Mouse (Mus musculus) midbrain, embryonic 10.5 days (tissue): ENCODE measurements at regions not wholly inside any gene's neighbourhood (a gene's known extent, or its start where the extent isn't known, plus 50 kb on each side); places are given as distances from the start of the nearest gene placed in this dataset.

ENCODE experiments used
- DNase-seq: peaks from one replicate; pipeline ENCODE4 v3.0.0-alpha.2; 2017; ENCODE audit warnings: low spot score
- H3K27ac ChIP-seq: fragments of 300-500 bp; sonication (generic); replicated peaks from 2 replicates; pipeline ENCODE4 v1.5.1; 2016; ENCODE audit warnings: mild to moderate bottlenecking
- H3K27me3 ChIP-seq: fragments of 300-500 bp; sonication (generic); 2 replicates; pipeline ENCODE4 v1.6.1; 2016; ENCODE audit warnings: low read depth, mild to moderate bottlenecking; ENCODE audit not compliant: poor library complexity, severe bottlenecking
- H3K36me3 ChIP-seq: fragments of 300-500 bp; sonication (generic); 2 replicates; pipeline ENCODE4 v1.6.1; 2016; ENCODE audit warnings: mild to moderate bottlenecking, moderate library complexity
- H3K4me1 ChIP-seq: fragments of 300-500 bp; sonication (generic); 2 replicates; pipeline ENCODE4 v1.6.1; 2016
- H3K4me3 ChIP-seq: fragments of 300-500 bp; sonication (generic); 2 replicates; pipeline ENCODE4 v1.5.1; 2016; ENCODE audit warnings: mild to moderate bottlenecking, moderate library complexity
- H3K9me3 ChIP-seq: fragments of 300-500 bp; sonication (generic); replicated peaks from 2 replicates; pipeline ENCODE4 v1.6.1; 2016; ENCODE audit warnings: mild to moderate bottlenecking
- WGBS: fragments of 180-500 bp; shearing (Covaris S2); methylation state at CpG from one replicate; pipeline ENCODE4 v1.1.7; 2016; 5-methylcytosine and 5-hydroxymethylcytosine counted together

DNA sequence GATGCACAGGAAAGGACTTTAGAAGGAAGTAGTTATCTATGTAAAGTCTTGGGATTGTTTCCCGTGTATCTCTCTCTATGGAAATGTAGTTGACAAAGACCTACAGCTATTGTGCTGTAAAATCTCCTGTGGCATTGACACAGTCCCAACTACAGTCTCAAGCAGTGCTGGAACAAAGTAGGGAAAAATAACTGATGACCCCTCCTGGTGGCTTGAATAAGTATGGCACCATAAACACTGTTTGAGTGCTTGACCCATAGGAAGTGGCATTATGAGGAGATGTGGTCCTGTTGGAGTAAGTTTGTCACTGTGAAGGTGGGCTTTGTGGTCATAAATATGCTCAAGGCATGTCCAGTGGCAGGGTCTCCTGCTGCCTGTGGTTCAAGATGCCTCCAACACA lies 928.4 kb upstream of the Mms22l start:
- 62% methylated on average over 1 of the region's 1 CpGs for WGBS
- Histone ChIP-seq H3K4me1 (no peaks in the 10 kb centered on the region), H3K9me3 (peaks cover 14% of the 10 kb centered on the region), H3K4me3 (no peak overlapping the region), H3K27ac (no peak overlapping the region), H3K27me3 (no peaks in the 10 kb centered on the region), H3K36me3 (no peaks in the 10 kb centered on the region)
- DNase-seq = no peak

DNA sequence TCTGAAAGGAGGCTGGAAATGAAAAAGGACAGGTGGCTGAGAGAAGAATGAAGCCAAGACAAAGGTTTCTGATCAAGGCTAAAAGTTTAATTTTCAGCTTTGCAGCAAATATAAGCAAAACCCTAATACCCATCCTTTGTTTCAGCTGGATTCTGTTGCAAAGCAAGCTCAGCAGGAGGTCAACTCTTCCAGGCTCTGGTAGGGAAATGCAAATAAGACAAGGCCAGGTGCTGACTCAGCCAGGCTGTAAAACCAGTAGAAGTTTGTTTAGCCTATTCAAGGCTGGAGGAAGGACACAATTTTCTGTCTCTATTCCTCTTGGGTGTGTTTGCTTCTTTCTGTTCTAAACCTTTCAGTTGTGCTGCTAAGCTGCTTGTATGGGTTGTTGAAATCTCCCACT lies 923.2 kb upstream of the Mms22l start:
- Histone ChIP-seq H3K4me3 (no peak overlapping the region), H3K27me3 (no peaks in the 10 kb centered on the region), H3K9me3 (no peaks in the 10 kb centered on the region; the same call in 1 of the 2 replicates), H3K36me3 (no peaks in the 10 kb centered on the region), H3K4me1 (no peaks in the 10 kb centered on the region), H3K27ac (no peak overlapping the region)
- DNase-seq = no peak

DNA sequence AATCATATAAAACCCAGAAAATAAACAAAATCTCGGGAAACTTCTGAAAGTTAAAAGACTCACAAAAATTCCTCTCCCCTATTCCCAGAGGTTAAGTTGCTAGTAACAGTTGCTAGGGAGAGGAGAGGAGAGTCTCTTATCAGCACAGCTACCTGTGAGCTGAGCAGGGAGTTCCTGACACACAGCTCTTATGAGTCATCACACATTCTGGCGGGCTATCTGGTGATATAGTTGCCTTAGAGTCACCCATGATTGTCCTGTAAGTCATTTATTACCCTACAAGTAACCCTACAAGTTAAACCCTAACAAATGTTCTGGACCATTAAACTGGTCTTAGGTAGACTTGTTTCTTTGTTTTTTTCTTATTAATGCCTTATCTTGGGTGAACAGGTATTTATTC lies 908.8 kb upstream of the Mms22l start:
- 70% methylated on average over 2 of the region's 2 CpGs for whole genome bisulfite sequencing
- DNase-seq = no peak
- H3K4me1 ChIP-seq = peaks cover 23% of the 10 kb centered on the region

DNA sequence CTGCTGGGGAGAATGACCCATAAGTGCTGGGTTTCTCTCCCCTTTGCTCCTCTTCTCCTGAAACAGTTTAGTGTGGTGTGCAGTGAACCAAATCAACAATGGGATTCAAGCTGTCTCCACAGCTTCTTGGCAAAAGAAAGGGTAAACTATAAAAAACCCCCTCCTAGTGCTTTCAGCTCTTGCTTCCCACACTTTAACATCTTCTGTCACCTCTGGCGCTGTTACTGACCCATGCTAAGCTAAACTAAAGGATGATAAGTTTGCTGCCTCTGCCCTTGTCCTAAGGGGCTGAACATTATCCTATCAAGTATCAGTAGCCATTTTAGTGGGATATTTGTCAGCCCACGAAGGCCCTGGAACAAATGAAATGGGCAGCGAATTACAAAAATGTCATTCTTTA lies 905.4 kb upstream of the Mms22l start:
- DNase-seq = peak; percentile 12
- 27% methylated on average over 3 of the region's 3 CpGs for WGBS
- H3K36me3 ChIP-seq = no peaks in the 10 kb centered on the region
- H3K9me3 ChIP-seq = no peaks in the 10 kb centered on the region
- peak overlapping the region; percentile 55 for H3K27ac ChIP-seq
- no peaks in the 10 kb centered on the region for H3K27me3 ChIP-seq
- no peak overlapping the region for H3K4me3 ChIP-seq
- H3K4me1 ChIP-seq = peaks cover 23% of the 10 kb centered on the region

More for the DNA sequence above, 908.8 kb upstream of the Mms22l start:
- no peaks in the 10 kb centered on the region for H3K36me3 ChIP-seq
- no peak overlapping the region for H3K27ac ChIP-seq
- H3K27me3 ChIP-seq = no peaks in the 10 kb centered on the region
- H3K4me3 ChIP-seq = no peak overlapping the region
- no peaks in the 10 kb centered on the region for H3K9me3 ChIP-seq

DNA sequence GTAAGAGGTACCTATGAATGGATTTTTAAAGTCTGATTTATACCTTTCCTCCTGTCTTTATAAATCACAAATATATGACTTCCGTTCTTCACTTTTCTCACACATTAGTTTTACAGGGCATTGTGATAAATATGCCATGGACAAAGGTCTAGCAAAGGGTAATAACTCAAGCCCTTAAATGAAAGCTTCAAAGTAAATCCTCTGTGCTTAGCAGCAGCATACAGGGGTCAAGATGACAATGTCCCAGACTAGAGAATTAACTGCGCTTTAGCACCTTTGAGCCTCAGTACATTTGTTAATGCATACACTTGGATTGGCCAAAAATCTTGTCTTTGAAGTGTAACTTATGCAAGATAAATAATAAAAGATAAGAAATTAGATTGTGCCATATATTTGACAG lies 904.7 kb upstream of the Mms22l start:
- DNase-seq = no peak
- H3K27ac ChIP-seq = 0 out of 2 replicates have a peak overlapping the region, but pooled peaks have one; percentile 7
- peaks cover 23% of the 10 kb centered on the region for H3K4me1 ChIP-seq
- H3K27me3 ChIP-seq = no peaks in the 10 kb centered on the region
- 49% methylated on average over 2 of the region's 2 CpGs for WGBS
- no peak overlapping the region for H3K4me3 ChIP-seq
- no peaks in the 10 kb centered on the region for H3K36me3 ChIP-seq
- H3K9me3 ChIP-seq = no peaks in the 10 kb centered on the region

DNA sequence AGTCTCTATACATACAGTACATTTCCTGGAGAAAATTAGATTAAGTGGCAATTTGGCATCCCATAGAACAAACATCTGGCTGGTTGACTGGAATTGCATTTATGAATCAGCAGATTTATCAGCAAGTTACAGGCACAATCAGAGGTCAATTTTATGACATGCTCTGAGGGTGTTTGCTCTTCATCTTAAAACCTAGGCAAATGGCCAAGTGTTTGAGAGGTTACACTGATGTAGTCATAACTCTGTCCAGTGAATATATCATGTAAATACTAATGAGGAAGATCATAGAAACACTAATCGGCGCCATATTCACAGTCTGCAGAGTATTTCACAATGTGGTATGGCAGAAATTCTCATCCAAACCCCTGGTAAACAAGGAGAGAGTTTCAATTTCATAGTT lies 896.2 kb upstream of the Mms22l start:
- Histone ChIP-seq H3K4me1 (peaks cover 49% of the 10 kb centered on the region), H3K9me3 (no peaks in the 10 kb centered on the region), H3K27ac (no peak overlapping the region), H3K27me3 (no peaks in the 10 kb centered on the region), H3K4me3 (no peak overlapping the region), H3K36me3 (no peaks in the 10 kb centered on the region)
- DNase-seq = no peak
- 94% methylated on average over 2 of the region's 2 CpGs for WGBS

DNA sequence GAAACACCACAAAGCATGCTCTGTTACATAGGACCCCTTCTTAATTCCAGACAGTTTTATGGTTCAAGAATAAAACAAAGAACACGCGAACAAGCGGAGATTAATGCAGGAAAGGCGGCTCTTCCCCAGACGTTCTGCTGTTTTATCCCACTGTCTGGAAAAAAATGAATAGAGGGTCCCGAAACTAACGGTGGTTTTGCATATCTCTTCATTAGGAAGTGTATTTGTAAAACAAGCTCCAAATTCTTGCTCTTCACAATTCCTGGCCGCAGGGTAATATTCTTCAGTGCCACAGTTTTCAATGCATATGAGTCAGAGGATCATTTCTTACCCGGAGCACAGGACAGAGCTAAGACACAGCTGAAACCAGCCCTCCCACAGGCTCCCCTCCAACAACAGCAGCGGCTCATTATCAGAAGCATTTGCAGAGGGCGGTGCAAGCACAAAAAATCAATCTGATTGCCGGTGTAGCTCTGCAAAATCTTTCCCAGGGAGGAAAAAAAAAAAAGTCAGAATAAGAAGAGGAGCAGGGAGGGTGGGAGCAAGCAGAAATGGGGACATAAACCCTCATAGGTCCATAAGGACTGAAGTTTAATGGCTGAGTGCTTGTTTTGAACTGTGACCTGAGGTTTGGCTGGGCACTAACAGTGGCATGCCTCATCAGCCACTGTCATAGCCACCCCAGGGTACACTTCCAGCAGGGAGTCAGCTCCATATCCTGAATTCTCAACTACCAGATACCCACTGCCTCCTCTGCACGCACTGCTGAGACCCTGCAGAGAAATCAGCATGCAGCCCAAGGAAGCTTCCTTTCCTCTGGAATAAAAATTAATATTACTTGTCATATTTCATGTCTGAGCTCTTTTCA lies 894.6 kb upstream of the Mms22l start:
- Histone ChIP-seq H3K27me3 (no peaks in the 10 kb centered on the region), H3K9me3 (no peaks in the 10 kb centered on the region), H3K36me3 (no peaks in the 10 kb centered on the region), H3K4me3 (peak overlapping the region; percentile 37), H3K4me1 (peaks cover 62% of the 10 kb centered on the region), H3K27ac (peak overlapping the region; percentile 82)
- WGBS = 23% methylated on average over 13 of the region's 13 CpGs
- DNase-seq = peak; percentile 41

DNA sequence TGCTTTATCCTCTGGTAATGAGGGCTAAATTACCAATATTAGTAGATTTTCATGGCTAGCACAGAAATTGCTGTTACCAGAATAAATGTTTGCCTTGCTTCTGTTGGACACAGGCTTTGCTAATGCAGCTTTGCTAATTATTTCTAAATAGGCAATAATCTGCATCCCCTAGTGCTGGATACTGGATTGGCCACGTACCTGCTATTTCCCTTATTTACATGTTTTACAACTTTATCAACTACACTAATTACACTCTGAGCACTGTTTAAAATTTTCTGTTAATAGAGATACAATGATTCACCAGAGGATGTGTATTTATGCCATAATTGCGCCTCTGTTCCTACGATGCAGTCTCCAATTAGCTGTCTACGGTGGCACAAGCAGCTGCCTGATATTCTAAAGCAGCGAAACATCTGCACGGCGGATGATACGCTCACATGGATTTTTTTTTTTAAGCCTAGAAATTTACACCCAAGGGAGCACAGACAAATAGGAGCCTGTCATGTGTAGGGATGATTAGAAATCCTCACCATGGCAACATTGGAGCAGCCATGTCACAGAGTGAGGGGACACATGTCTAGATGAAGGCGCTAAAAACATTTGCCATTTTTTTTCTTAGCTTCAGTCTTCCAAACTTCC lies 893.8 kb upstream of the Mms22l start:
- DNase-seq = peak; percentile 13
- H3K4me3 ChIP-seq = peak overlapping the region; percentile 37
- H3K36me3 ChIP-seq = no peaks in the 10 kb centered on the region
- no peaks in the 10 kb centered on the region for H3K27me3 ChIP-seq
- peaks cover 70% of the 10 kb centered on the region for H3K4me1 ChIP-seq
- H3K27ac ChIP-seq = peak overlapping the region; percentile 82
- WGBS = 51% methylated on average over 9 of the region's 9 CpGs
- H3K9me3 ChIP-seq = no peaks in the 10 kb centered on the region

DNA sequence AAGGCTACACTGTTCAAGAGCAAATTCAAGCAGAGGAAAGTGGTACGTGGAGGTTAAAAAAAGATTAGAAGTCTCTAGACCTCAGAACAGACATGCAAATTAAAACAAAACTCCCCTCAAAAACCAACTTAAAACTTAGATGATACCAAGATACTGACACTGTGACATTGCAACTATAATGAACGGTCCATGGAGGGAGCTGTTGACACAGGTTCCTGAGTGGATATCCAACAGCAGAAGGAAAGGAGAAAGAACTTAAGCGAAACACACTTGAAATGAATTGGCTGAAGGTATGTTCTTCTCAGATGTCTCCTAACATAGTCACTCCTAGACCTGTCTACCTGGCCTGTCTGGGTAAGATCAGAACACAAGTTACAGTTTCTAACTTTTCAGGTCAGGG lies 888.9 kb upstream of the Mms22l start:
- 60% methylated on average over 3 of the region's 3 CpGs for WGBS
- DNase-seq = no peak
- Histone ChIP-seq H3K4me1 (peaks cover 34% of the 10 kb centered on the region), H3K9me3 (no peaks in the 10 kb centered on the region), H3K27me3 (no peaks in the 10 kb centered on the region), H3K27ac (peak overlapping the region; percentile 67), H3K4me3 (no peak overlapping the region), H3K36me3 (no peaks in the 10 kb centered on the region)

DNA sequence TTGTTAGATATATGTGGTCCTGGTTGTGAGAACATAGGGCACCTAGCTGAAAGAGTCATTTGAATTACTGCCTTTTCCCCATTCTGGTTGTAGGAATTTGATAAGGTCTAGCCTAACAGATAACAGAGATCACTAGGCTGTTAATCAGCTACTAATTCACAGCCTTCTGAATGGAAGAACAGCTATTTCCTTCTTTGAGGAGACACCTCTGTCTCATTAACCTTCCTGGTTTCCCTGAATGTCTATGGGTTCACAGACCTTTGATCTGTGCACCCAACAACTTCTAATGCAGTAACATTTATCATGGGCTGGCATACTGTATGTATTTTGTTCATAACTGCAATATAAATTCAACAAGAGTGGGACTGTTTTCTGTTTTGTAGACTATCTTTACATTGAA lies 875.0 kb upstream of the Mms22l start:
- Histone ChIP-seq H3K27me3 (no peaks in the 10 kb centered on the region), H3K36me3 (no peaks in the 10 kb centered on the region), H3K27ac (no peak overlapping the region), H3K4me3 (no peak overlapping the region), H3K4me1 (no peaks in the 10 kb centered on the region), H3K9me3 (no peaks in the 10 kb centered on the region)
- no peak for DNase-seq

DNA sequence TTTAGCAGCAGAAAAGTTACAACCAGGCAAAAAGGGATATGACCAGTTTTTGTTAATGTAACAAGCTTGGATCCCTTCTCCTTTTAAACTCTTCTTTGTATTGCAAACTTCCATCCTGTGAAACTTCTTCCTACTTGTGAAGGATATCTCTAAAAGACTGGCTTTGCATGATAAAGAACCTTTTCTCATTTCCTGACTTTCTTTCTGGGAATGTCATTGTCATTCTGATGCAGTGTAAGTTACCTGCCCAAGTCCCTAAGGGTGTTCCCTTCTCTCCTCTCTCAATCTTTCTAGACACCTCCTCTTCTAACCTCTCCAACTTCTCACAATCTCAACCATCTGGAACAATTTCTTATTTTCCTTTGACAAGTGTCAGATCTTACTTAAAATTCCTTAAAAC lies 874.0 kb upstream of the Mms22l start:
- DNase-seq = no peak
- H3K4me1 ChIP-seq = no peaks in the 10 kb centered on the region
- no peak overlapping the region for H3K4me3 ChIP-seq
- H3K27me3 ChIP-seq = no peaks in the 10 kb centered on the region
- H3K9me3 ChIP-seq = no peaks in the 10 kb centered on the region
- H3K27ac ChIP-seq = no peak overlapping the region
- no peaks in the 10 kb centered on the region for H3K36me3 ChIP-seq

DNA sequence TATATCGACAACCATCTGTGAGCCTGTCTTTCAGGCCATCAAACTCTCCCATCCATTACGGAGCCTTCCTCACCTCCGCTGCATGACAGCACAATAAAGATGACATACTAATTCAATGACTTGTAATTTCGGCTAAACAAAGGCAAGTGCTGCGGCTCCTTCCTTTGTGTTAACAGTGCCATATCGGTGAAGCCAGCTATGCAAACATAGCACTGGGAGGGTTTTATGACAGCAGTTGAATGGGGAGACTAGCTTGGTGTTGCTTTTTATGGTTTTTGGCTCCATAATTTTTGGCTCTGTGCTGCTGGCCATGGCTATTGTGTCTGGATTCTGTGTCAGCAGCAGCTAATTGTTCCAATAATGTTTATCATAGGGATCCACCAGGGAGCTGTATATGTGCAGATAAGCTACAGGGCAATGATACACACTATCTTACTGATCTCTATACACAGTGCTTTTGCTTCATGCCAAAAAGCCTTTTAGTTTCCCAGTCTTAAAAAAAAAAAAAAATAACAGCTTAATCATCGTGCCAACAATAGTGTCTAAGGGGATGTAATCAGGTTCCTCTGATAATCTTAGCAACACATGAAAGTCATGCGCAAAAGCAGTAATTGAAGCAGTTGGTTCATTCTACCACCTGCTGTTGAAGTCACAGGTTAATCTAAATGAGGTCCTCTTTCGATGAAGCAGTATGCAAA lies 859.9 kb upstream of the Mms22l start:
- no peaks in the 10 kb centered on the region for H3K9me3 ChIP-seq
- no peaks in the 10 kb centered on the region for H3K36me3 ChIP-seq
- H3K4me1 ChIP-seq = peaks cover 13% of the 10 kb centered on the region
- peak overlapping the region; percentile 75 for H3K27ac ChIP-seq
- WGBS = 59% methylated on average over 9 of the region's 9 CpGs
- H3K4me3 ChIP-seq = no peak overlapping the region
- no peaks in the 10 kb centered on the region for H3K27me3 ChIP-seq
- DNase-seq = no peak

DNA sequence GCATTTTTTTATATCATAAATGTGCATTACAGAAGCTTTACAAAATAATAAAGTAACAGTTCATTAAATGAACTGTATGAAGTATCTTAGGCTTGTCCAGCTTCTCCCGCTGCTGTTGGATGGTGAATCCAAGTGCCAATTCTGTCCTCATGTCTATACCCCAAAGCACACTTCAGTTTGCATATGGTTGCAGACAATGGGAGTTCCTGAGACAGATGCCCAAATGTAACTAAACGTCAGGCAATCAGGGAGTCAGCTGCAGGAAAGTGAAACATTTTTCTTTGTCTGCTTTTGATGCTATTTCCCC lies 859.4 kb upstream of the Mms22l start:
- no peak overlapping the region for H3K4me3 ChIP-seq
- 53% methylated on average over 2 of the region's 2 CpGs for WGBS
- no peaks in the 10 kb centered on the region for H3K36me3 ChIP-seq
- DNase-seq = no peak
- H3K27ac ChIP-seq = no peak overlapping the region
- peaks cover 13% of the 10 kb centered on the region for H3K4me1 ChIP-seq
- H3K27me3 ChIP-seq = no peaks in the 10 kb centered on the region
- H3K9me3 ChIP-seq = no peaks in the 10 kb centered on the region
